Mouse (Mus musculus) lung, postnatal 36 days (tissue): ENCODE measurements around the gene Itpripl2.

ENCODE experiments used
- DNase-seq: peaks from one replicate; pipeline ENCODE4 v3.0.0; 2022; ENCODE audit warnings: mixed read lengths

Gene Itpripl2

DNA sequence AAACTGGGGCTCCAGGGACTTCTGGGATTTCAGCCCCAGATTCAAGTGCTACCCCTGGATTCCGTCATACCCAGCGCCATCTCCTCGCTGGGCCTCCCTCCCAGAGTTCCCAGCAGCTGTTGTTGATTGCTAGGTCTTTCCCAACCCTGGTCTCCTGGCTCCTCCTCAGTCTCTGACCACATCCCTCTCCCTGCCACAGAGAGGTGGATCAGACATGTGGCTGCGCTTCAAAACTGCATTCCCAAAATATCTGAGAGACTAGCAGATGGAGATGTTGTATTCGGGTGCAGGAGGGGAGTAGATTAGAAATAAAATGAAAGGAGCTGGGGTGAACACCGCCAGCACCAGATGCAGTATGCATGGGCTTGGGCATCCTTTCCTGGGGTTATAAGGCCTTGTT lies 50.2 kb downstream of the Itpripl2 start:
- DNase-seq, result peak; percentile 63

DNA sequence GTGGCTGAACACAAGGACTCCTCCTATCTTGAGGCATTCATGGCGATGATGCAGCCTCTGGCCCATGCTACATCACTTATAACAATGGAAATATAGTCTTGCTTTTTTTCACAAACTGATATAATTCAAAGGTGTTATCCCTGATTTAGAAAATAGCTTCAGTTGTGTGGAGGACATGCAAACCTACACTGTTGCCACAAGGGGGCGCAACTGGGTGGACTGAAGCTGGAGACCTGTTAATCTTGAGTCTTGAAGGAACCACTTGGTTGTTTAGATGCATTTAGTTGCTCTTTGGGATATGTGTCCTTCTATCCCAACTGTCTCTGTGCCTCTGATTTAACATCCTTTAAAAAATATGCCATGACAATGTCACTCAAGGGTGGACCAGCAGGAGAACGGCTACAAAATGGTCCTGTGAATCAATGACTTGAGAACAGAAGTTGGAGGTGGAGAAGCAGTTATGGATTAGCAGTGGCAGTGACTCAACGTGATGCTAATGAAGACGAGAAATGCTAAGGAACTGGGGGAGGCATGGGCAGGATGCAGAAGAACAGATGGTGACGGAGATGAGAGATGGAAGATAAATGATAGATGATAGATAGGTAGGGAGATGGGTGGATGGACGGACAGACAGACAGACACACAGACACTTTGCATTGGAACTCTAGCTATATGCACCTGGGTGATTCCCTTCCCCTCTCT lies 54.5 kb downstream of the Itpripl2 start:
- peak; percentile 26 for DNase-seq
